Mouse (Mus musculus): ENCODE measurements around the gene Cdkal1.

DNA sequence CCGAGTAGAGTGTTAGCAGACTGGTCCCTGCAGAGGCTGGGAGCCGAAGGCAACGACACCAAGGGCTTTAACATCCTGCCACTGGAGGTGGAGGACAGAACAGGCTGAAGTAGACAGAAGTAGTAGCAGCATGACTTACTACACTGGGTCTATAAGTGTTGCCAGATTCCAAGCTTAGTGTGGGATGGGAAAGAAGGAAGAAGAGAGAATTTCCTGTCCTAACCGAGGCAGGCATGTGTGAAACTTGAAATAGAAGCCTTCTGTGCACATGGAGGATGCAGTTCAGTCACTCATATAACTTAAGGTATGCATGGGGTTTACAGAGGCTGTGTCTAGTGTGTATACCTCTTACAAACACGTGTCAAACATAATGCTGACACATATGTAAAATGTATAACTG lies 465.4 kb downstream of the Cdkal1 start:
- TF ChIP-seq POLR2A (IDR thresholded peaks at IDR 0.05; ENCODE audit: borderline replicate concordance, low read depth, low read length) (no peak), CTCF (IDR thresholded peaks at IDR 0.05; ENCODE audit: low read depth, low read length) (no peak)

Measured in bone marrow macrophage, adult 2 months (primary cell).